Mouse (Mus musculus) adrenal gland, postnatal 36 days (tissue): ENCODE measurements around the gene Hadhb. TPM values are rescaled to one million over a fixed set of nuclear protein-coding genes. Genes with fewer than 3 reads are reported as not detected.

Experiments used
- DNase-seq, 2 experiments: peaks; one replicate each; pipeline ENCODE4 v3.0.0; 2021; ENCODE audit warnings: mixed read lengths in 1 of 2
- total RNA-seq, 2 experiments: library from RNA; stranded (reverse); gene quantifications; 2 replicates each; pipeline ENCODE4 v1.2.3; 2021

Hadhb gene
- total RNA-seq, 2 experiments from 2014 or later, result 827 to 996 TPM

DNA sequence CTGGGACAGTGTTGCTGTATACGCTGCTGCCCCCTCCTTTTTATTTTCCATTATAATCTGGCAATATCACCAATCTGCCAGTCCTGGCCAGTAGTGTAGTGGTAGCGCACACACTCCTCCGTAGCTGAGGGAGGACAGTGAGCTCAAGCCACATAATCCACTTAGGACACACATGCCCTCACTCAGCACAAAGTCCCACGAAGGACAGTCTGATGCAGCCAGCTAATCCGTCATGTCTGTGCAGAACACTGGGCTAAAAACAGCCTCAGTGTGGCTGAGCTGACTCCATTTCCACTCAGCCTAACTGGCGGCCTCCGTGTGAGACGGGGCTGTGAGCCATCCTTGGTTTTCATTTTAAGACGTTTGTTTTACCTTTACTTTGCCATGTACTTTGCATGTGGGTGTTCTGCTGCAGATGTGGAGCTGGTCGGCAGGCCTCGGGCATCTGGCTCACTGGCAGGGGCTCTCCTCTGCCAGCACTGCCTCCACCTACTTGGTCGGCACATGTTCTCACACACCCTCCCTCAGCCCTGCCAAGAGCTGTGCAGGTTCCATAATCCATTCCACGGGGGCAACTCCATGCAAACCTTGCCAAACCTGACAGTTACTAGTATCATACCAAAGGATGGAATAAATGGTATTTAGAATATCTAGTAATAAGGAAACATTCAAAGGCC, 27.0 kb upstream of the Hadhb start:
- no peak for DNase-seq

DNA sequence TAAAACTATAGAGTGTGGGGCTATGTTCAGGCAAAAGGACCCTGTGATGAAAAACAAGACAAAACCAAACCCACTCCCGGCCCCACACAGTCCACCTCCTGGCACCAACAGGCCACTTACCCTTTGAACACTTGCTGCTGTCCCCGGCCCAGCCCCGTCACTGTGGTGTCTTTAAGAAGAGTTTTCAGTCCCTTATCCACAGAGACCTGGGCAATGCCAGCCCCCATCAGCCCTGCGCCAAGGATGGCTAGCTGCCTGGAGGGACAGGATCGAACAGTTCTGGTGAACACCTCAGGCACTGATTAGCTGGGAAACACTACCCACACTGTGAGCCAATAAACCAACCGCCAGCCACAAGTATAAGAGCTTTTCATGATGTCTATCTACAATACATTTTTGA, 26.4 kb upstream of the Hadhb start:
- no peak for DNase-seq

DNA sequence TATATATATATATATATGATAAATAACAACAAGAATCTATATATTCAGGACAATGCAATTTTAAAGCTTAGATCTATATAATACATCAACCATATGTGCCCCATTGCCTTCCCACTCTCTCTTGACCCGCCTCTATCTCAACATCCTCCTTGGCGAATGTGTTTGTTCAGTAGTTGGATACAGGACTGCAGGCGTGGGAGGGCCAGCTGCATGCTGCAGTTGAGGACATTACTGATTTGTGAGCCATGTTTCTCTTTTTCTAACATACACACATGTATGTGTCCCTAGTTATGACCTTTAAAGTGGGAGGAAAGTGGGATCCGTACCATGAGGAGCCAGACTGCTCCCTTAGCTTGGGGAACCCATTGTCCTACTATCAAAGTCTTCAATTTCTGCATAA, 23.8 kb upstream of the Hadhb start:
- no peak for DNase-seq

GRCm38 (mm10) chr5:30132173-30132572, 22.9 kb upstream of the Hadhb start:
- peak in 1 of 2 experiments; percentile 27 for DNase-seq

DNA sequence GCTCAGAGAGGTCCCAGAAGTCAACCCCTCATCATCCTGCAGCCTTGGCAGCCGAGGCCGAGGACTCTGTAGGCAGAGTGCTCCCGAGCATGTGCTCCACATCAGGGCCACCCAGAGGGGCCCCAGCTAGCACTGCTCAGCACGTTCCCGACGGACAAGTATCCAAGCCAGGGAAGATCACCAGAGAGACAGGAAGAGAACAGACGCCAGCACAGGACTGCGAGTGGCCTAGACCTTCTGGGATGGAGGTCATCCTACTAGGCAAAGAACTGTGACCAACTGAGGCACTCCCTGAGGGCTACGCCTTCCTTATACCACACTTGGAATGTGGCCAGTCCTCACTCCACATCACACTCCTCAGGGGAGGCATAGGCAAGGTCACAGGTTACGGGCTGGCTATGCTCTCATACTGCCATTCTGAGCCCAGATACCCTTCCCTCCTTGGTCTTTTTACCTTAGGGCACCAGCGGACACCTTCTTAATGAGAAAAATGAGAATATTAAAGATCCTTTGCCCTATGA, 19.3 kb upstream of the Hadhb start:
- no peak for DNase-seq

DNA sequence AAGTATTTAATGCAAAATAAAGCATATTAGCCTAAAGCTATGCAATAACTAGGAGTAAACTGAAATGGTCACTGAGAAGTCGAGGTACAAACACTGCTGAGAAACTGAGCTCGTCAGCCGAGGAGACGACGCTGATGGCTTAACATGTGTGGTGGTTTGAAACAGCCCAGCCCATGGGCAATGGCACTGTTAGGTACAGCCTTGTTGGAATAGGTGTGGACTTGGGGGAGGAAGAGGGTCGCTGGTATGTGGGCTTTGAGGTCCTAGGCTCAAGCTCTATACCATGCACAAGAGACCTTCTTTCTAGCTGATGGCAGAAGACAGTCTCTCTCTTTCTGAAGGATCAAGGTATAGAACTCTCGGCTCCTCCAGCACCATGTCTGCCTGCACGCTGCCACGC, 17.8 kb upstream of the Hadhb start:
- no peak for DNase-seq

GRCm38 (mm10) chr5:30138193-30138592, 16.9 kb upstream of the Hadhb start:
- no peak for DNase-seq

GRCm38 (mm10) chr5:30146526-30146925, 8.5 kb upstream of the Hadhb start:
- DNase-seq, result no peak

GRCm38 (mm10) chr5:30148133-30148920, 6.7 kb upstream of the Hadhb start:
- no peak for DNase-seq

- peak in 1 of 2 experiments; percentile 39 for DNase-seq
These were observed 3.0 kb upstream of the Hadhb start for GRCm38 (mm10) chr5:30152007-30152406.

- no peak for DNase-seq
These were observed 2.6 kb upstream of the Hadhb start for GRCm38 (mm10) chr5:30152413-30152812.

DNA sequence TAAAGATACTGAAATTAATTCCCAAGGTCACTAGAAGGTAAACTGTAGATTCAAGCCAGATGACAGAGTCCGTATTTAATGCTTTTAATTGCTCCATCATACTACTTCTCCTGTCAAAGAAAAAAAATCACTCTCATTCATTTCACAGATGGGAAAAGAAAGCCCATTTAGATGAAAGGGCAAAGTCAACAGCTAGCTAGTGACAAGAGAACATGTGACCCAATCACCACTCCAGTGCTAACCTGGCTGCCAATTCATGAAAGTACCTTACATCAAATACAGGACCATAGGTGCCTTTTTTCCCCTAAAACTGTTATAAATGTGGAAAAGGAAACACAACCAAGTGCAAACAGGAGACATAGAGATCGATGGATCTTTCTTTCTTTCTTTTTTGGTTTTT, 1.8 kb upstream of the Hadhb start:
- no peak for DNase-seq

DNA sequence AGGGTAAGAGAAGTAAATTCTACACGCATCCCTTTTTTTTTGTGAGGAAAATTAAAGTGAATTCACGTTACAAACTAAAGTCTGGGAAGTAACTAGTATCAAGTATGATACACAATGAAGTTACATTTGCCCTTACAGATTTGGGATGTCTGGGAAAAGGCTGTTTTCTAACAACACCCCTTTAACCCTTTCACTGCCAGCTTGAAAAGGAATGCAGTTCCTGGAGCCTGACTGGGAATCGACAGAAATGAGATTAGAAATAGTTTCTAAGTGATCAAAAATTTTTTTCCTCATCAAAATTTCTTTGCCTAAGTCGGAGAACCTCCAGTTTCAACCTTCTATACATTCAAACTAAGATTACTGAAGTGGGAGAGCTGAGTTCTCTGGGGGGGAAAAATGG, 1.0 kb upstream of the Hadhb start:
- no peak for DNase-seq

DNA sequence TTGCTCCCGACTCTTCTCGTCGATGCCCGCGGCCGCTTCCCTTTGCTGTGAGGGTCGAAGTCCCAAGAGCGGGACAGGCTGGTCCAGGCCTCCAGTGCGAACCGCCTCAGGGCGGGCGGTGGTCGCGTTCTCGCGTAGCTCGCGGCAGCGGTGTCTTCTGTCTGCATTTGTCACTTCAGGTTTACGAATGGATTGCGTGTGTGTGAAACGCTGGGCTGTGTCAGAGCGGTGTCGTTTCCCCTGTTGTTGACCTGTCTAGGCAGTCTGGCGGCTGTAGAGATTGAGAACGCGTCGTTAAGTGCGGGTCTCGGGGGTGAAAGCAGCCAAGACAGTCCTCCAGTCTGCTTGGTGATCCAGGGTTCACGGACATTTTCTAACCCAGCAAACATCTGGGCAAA, 346 bp downstream of the Hadhb start:
- DNase-seq, result peak; percentile 21 to 28

DNA sequence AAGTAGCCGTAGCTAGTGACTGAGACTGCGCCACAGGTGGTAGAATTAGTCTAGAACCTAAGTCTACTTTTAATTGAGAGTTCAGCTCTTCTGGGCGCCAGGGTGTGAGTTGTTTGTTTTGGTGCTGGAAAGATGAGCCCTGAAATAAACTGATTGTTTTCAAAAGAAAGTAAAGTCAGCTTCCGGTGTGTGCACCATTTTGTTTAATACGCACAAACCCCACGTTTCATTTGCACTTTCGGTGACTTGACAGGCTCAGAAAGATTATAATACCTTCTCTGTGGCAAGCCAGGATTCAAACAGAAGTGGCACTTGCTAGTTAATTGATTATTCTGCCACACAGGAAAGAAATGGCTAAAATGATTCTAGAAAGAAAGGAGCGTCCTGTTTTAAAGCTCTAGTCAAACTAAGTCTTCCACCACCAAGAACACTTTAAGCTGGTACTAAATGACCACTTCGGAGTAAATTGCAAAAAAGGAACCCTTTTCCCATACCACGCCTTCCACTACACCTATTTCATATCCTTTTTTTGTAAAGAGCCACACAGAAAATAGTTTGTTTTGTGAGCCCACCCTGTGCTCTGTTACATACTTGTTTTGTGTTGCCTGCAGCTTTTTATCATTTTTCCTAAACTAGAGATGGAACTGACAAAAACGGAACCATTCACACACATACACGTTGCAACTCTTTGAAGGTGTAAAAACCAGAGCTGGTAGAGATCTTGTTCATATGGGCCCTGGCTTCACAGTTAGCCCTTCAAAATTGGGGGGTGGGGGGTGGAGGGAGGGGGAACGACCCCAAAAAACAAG, 977 bp downstream of the Hadhb start:
- DNase-seq, result no peak

GRCm38 (mm10) chr5:30159601-30160000, 4.6 kb downstream of the Hadhb start:
- no peak for DNase-seq

GRCm38 (mm10) chr5:30161836-30162235, 6.8 kb downstream of the Hadhb start:
- DNase-seq, result no peak

DNA sequence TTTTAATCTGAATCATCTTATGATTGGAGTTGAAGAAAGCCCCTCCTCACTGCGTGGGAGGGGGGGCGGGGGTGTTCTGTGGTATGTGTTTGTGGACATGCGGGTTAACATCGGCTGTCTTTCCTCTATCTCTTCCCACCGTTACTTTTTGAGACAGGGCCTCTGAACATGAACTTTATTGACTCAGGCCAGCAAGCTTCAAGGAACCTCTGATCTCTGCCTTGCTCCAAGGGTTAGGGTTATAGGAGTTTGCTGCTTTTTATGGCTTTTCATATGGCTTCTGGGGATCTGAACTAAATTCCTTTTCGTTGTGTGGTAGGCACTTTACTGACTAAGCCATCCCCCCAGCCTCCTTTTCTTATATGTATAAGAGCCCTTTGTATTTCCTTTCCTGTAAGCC, 7.3 kb downstream of the Hadhb start:
- no peak for DNase-seq

GRCm38 (mm10) chr5:30165234-30165946, 10.3 kb downstream of the Hadhb start:
- no peak for DNase-seq

GRCm38 (mm10) chr5:30170303-30170940, 15.4 kb downstream of the Hadhb start:
- peak; percentile 34 to 56 for DNase-seq

DNA sequence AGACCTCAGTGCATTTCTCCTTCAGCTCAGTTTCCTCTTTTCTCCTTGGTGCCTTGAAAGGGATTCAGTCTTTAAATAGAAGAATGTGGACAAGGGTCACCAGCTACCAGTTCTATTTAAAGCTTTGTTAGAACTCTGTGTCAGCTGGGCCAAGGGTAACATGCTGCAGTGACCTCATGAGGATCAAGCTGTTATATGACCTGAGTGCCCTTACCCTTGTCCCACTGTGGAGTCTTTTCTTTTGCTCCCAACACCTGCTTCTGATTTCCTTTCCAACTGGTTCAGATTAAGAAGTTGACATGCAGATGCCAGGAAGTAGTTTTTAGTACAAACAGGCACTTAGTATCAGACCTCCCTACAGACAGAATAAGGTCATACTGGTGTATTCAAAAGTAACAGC, 17.1 kb downstream of the Hadhb start:
- DNase-seq, result no peak
